16 mouse cellular contexts compared by ENCODE assay signal in the genomic region with DNA sequence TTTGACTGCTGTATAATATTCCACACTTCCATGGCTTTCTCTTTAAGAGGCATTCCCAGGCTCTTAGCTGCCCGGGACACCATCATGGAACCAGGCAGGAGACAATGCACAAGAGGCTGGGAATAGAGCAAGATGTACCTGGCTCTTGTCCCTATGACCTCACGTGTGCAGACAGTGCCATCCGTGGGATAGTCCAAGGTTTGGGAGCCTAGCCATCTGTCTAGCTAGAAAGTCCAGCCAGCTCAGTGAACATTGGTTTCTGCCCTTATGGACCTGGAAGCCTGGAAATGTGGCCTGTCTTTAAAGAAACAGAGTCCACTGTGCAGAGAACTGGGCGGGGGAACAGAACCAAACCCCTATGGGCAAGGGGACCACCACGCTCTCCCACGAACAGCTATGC.
"Had no signal": no experiment of that assay in that cellular context is flagged by ENCODE, and none has a peak within 500 bp of the region (broad histone marks: within the 10 kb centered on the region; RNA-seq: fewer than 3 reads in every experiment).

No protein-coding gene starts in this region.

- H3K4me2 ChIP-seq: limb, embryonic 13.5 days; lung, embryonic 14.5 days; midbrain, embryonic 13.5 days had no signal

- H3K4me3 ChIP-seq: layer of hippocampus, adult 2 months; limb, embryonic 10.5 days; limb, embryonic 13.5 days; midbrain, embryonic 13.5 days had no signal

- H3K9ac ChIP-seq: limb, embryonic 13.5 days; liver, embryonic 14.5 days; liver, postnatal 0 days; lung, embryonic 14.5 days; midbrain, embryonic 13.5 days had no signal

- DNase-seq: layer of hippocampus, adult 9-11 months; liver; liver, postnatal 0 days; lung, embryonic 14.5 days; thymus, adult 18-20 months; thymus, postnatal 36 days had no signal

- H3K27ac ChIP-seq: hindbrain, postnatal 0 days; layer of hippocampus, adult 2 months; limb, embryonic 10.5 days; limb, embryonic 13.5 days; liver, embryonic 14.5 days; macrophage; midbrain, embryonic 13.5 days had no signal

- ATAC-seq: hindbrain, postnatal 0 days; inflammation-experienced regulatory T-cells, adult 6 months; intestine, embryonic 16.5 days; liver, postnatal 0 days; lung, postnatal 0 days; midbrain, embryonic 13.5 days had no signal

- H3K9me3 ChIP-seq: limb, embryonic 10.5 days; limb, embryonic 13.5 days; midbrain, embryonic 13.5 days had no signal

- H3K36me3 ChIP-seq: limb, embryonic 10.5 days; limb, embryonic 13.5 days; midbrain, embryonic 13.5 days had no signal

- H3K27me3 ChIP-seq: limb, embryonic 13.5 days; midbrain, embryonic 13.5 days had no signal
